Mouse (Mus musculus): ENCODE measurements around the gene Fchsd2. TPM values are rescaled to one million over a fixed set of nuclear protein-coding genes. Genes with fewer than 3 reads are reported as not detected.

Fchsd2 gene
- polyA plus RNA-seq, 1 experiment, result 14.7 TPM

DNA sequence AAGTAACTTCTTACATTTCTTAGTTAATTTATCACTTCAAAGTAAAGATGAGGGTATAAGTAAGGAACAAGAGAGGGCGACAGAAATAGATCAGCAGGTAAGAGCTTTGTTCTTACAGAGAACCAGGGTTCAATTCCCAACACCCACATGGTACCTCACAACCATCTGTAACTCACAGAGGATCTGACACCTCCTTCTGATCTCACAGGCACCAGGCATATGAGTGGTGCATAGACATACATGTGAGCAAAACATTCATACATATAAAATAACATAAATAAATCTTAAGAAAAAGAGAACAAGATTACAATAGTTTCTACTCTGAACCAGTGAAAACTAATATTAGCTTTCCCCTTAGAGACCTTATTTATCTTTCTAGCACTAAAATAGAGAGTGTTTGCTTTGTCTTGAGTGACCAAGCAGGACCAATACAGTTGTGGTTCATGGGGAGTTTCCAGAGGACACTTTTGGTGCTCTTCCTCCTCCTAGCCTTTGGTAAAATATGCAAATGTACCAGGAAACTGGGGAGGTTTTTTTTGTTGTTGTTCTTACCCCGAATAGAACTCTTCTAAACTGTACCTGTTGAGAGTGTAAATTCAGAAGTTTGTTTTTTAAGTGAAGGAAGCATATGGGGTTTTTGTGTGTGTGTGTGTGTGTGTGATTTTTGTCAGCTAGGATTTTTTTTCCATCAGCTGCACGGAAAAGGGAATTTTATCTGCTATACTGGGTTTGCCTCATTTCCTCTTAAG is 121.0 kb downstream of the Fchsd2 start:
- no peak for TF ChIP-seq POLR2A (IDR thresholded peaks at IDR 0.05; ENCODE audit: borderline replicate concordance, extremely low read depth, low read depth, low read length)
- TF ChIP-seq CTCF (IDR thresholded peaks at IDR 0.05; ENCODE audit: insufficient read depth, low read length), result no peak
- 32% methylated on average over 3 of the region's 3 CpGs for WGBS
- Histone ChIP-seq H3K4me3 (replicated peaks; ENCODE audit: extremely low read depth, low read depth, low read length) (no peak overlapping the region), H3K4me1 (ENCODE audit: control insufficient read depth, insufficient read depth, low read length) (peaks cover 2% of the 10 kb centered on the region; the same call in 1 of the 2 replicates)
- DNase-seq, result no peak

DNA sequence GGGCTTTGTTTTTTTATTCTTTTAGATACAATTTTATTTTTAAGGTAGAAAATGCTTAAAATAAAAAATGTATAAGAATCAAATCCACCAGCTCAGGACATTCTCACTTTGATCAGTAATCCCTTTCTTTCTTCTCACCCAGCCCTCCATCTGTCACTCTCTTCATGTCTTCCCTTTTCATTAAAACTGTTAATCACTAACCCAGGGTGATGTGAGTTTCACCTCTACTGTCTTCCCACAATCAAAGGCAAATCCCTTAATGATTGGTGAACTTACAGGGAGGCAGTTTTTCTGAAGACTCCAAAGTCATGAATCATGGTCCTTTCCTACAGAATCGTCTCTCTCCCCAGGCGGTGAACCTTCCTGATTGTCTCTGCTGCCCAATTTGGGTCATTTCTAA is 124.1 kb downstream of the Fchsd2 start:
- Histone ChIP-seq H3K4me3 (replicated peaks; ENCODE audit: extremely low read depth, low read depth, low read length) (no peak overlapping the region), H3K4me1 (ENCODE audit: control insufficient read depth, insufficient read depth, low read length) (peaks cover 2% of the 10 kb centered on the region; the same call in 1 of the 2 replicates)
- no peak for DNase-seq
- 88% methylated on average over 2 of the region's 2 CpGs for WGBS
- TF ChIP-seq POLR2A (IDR thresholded peaks at IDR 0.05; ENCODE audit: borderline replicate concordance, extremely low read depth, low read depth, low read length) (no peak), CTCF (IDR thresholded peaks at IDR 0.05; ENCODE audit: insufficient read depth, low read length) (no peak)

DNA sequence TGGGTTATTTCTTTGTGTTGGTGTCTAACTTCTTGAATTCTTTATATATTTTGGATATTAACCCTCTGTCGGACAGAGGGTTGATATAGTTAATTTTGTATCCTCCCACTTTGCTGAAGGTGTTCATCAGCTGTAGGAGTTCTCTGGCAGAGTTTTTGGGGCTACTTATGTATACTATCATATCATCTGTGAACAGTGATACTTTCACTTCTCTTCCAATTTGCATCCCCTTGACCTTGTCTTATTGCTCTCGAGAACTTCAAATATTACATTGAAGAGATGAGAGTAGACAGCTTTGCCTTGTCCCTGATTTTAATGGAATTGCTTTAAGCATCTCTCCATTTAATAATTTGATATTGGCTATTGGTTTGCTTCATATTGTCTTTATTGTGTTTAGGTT is 130.8 kb downstream of the Fchsd2 start:
- DNase-seq, result no peak
- Histone ChIP-seq H3K4me3 (replicated peaks; ENCODE audit: extremely low read depth, low read depth, low read length) (no peak overlapping the region), H3K4me1 (ENCODE audit: control insufficient read depth, insufficient read depth, low read length) (no peaks in the 10 kb centered on the region; the same call in 1 of the 2 replicates)
- 94% methylated on average over 2 of the region's 2 CpGs for WGBS
- no peak for TF ChIP-seq POLR2A (IDR thresholded peaks at IDR 0.05; ENCODE audit: borderline replicate concordance, extremely low read depth, low read depth, low read length)
- TF ChIP-seq CTCF (IDR thresholded peaks at IDR 0.05; ENCODE audit: insufficient read depth, low read length), result no peak

DNA sequence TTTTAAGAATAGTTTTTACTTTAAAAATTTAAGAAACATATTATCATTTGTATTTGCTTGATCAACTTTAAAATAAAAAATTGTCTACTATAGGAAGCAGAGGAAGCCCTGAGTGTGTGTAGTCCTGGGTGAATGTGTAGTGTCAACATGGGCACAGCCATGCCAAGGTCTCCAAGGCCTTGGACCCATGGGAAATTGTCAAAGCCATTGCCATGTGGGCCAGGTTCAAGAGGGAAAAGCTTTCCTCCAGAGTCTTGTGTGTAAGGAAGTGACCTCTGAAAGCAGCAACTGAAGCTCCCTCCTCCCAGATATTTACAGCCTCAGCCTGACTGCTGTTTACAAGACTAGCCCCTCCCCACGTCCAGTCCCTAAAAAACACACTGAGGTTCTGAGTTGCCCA is 136.7 kb downstream of the Fchsd2 start:
- no peak for DNase-seq
- H3K4me1 ChIP-seq (ENCODE audit: control insufficient read depth, insufficient read depth, low read length), result peaks cover 5% of the 10 kb centered on the region
- no peak for TF ChIP-seq CTCF (IDR thresholded peaks at IDR 0.05; ENCODE audit: insufficient read depth, low read length)
- no peak for TF ChIP-seq POLR2A (IDR thresholded peaks at IDR 0.05; ENCODE audit: borderline replicate concordance, extremely low read depth, low read depth, low read length)
- WGBS, result 57% methylated on average over 1 of the region's 1 CpGs
- no peak overlapping the region for H3K4me3 ChIP-seq (replicated peaks; ENCODE audit: extremely low read depth, low read depth, low read length)

DNA sequence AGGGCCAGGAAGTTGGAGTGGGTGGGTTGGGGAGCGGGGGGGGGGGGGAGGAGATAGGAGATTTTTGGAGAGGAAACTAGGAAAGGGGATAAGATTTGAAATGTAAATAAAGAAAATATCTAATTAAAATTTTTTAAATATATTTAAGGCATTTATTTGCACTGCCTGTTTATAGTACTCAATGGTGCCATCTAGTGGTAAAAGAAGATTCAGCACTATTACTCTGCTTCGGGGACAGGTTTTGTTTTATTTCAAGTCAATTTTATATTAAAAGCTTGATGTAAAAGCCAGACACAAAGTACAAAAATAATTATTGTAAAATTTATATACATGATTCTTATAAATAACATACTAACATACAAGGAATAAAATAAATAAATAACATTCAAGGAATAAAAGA is 138.8 kb downstream of the Fchsd2 start:
- no peak overlapping the region for H3K4me3 ChIP-seq (replicated peaks; ENCODE audit: extremely low read depth, low read depth, low read length)
- peaks cover 5% of the 10 kb centered on the region for H3K4me1 ChIP-seq (ENCODE audit: control insufficient read depth, insufficient read depth, low read length)
- 45% methylated on average over 2 of the region's 2 CpGs for WGBS
- TF ChIP-seq CTCF (IDR thresholded peaks at IDR 0.05; ENCODE audit: insufficient read depth, low read length) (no peak), POLR2A (IDR thresholded peaks at IDR 0.05; ENCODE audit: borderline replicate concordance, extremely low read depth, low read depth, low read length) (no peak)
- no peak for DNase-seq

DNA sequence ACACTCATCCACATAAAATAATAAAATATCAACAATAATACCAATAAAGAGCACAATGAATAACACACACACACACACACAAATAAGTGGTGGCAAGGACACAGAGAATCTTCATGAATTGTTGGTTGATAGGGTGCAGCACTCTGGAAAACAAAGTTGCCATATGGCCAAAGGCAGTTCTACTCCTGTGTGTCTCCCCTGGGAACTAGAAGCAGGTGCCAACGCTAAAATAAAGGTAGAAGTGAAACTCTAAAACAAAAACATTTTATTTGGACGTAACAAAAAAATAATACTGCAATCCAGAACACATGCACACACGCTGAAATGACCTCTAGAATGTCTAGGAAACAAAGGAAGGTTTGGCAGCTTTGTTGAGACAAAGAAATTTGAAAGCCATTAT is 140.1 kb downstream of the Fchsd2 start:
- 69% methylated on average over 3 of the region's 3 CpGs for WGBS
- H3K4me3 ChIP-seq (replicated peaks; ENCODE audit: extremely low read depth, low read depth, low read length), result no peak overlapping the region
- TF ChIP-seq CTCF (IDR thresholded peaks at IDR 0.05; ENCODE audit: insufficient read depth, low read length), result no peak
- no peak for TF ChIP-seq POLR2A (IDR thresholded peaks at IDR 0.05; ENCODE audit: borderline replicate concordance, extremely low read depth, low read depth, low read length)
- peaks cover 5% of the 10 kb centered on the region for H3K4me1 ChIP-seq (ENCODE audit: control insufficient read depth, insufficient read depth, low read length)
- DNase-seq, result no peak

DNA sequence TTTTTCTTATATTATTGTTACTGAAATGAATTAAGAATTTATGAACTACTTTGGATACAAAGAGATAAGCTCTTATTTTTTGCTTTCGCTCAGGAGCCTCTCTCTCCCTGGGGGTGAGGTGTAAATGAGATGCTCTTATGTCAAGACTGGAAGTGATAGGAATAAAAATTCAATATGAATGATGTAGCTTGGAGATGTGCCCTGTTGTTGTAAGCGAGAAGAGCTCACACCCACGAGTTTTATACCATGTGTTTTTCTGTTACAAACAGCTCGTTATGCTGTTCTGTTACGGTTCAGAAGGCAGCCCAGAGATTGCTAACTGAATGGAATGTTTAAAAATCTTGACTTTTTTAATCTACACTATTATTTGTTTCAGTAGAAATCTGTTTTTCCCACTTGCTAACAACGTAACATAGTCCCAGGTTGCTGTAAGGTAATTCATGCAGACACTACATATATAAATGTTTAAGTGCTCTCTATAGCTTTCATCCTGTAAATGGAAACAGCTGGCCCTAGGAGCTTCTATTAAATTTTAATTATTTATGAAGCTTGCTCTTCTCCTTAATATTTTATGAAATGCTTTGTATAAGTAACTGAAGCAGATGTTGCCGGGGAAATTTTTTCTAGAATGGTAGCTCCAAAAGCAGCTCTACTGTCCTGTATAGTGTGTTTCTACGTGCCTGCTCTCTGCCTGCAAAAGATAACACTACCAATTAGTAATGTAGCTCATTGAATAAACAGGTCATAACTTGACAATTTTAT is 144.2 kb downstream of the Fchsd2 start:
- DNase-seq, result no peak
- 73% methylated on average over 8 of the region's 8 CpGs for WGBS
- TF ChIP-seq CTCF (IDR thresholded peaks at IDR 0.05; ENCODE audit: insufficient read depth, low read length) (no peak), POLR2A (IDR thresholded peaks at IDR 0.05; ENCODE audit: borderline replicate concordance, extremely low read depth, low read depth, low read length) (no peak)

DNA sequence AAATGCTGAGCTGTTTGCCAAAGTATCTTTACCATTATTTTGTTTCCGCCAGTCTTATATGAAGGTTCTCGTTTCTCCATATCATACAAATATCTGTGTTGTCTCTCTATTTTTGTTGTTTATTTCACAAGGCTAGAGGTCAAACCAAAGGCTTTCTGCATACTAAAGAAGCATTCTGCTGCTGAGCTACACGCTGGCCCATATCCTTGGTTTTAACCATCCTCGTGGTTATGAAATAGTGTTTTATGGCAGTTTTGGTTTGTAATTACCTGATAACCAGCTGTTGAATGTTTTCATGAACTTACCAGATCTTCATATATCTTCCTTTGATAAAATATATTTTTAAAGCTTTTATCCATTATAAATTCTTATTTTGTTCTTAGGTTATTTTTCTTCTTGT is 156.1 kb downstream of the Fchsd2 start:
- no peak for DNase-seq
- H3K4me1 ChIP-seq (ENCODE audit: control insufficient read depth, insufficient read depth, low read length), result no peaks in the 10 kb centered on the region
- WGBS, result 85% methylated on average over 4 of the region's 4 CpGs
- no peak overlapping the region for H3K4me3 ChIP-seq (replicated peaks; ENCODE audit: extremely low read depth, low read depth, low read length)
- TF ChIP-seq POLR2A (IDR thresholded peaks at IDR 0.05; ENCODE audit: borderline replicate concordance, extremely low read depth, low read depth, low read length) (no peak), CTCF (IDR thresholded peaks at IDR 0.05; ENCODE audit: insufficient read depth, low read length) (no peak)

More for the DNA sequence above, 144.2 kb downstream of the Fchsd2 start:
- Histone ChIP-seq H3K4me3 (replicated peaks; ENCODE audit: extremely low read depth, low read depth, low read length) (no peak overlapping the region), H3K4me1 (ENCODE audit: control insufficient read depth, insufficient read depth, low read length) (no peaks in the 10 kb centered on the region)

DNA sequence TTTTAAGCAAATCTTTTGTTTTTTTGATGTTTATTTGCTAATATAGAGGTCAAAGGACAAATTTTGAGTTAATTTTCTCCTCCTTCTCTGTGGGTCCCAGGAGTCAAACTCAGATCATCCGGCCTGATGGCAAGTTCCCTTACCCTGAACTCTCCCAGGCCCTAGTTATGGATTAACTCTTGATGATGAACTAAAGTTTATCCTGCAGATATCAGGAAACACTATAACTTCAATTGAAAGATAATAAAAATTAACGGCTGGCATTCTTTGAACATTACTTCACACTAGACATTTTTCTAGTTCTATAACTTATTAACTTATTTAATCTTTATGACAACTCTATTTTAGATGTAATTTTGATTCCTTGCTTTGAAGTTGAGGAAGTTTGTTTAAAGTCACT is 156.5 kb downstream of the Fchsd2 start:
- H3K4me1 ChIP-seq (ENCODE audit: control insufficient read depth, insufficient read depth, low read length), result no peaks in the 10 kb centered on the region
- no peak overlapping the region for H3K4me3 ChIP-seq (replicated peaks; ENCODE audit: extremely low read depth, low read depth, low read length)
- TF ChIP-seq CTCF (IDR thresholded peaks at IDR 0.05; ENCODE audit: insufficient read depth, low read length) (no peak), POLR2A (IDR thresholded peaks at IDR 0.05; ENCODE audit: borderline replicate concordance, extremely low read depth, low read depth, low read length) (no peak)
- WGBS, result 53% methylated on average over 2 of the region's 2 CpGs
- no peak for DNase-seq
